Mouse (Mus musculus) neural tube, embryonic 11.5 days (tissue): ENCODE measurements around the gene Amhr2. TPM values are rescaled to one million over a fixed set of nuclear protein-coding genes. Genes with fewer than 3 reads are reported as not detected.

Experiments
- ATAC-seq: fragments of 200-750 bp; cut with Nextera tagmentation; 2 replicates; pipeline ENCODE4 v1.8.0; 2017; ENCODE audit warnings: moderate number of reproducible peaks, mild to moderate bottlenecking, moderate TSS enrichment, moderate library complexity; ENCODE audit not compliant: insufficient read depth, low FRiP score, low TSS enrichment
- DNase-seq: peaks from one replicate; pipeline ENCODE4 v3.0.0-alpha.2; 2015; ENCODE audit warnings: low spot score
- H3K27ac ChIP-seq: fragments of 300-500 bp; sonication (generic); 2 replicates; pipeline ENCODE4 v1.5.1; 2014; ENCODE audit warnings: low read depth, mild to moderate bottlenecking, low read length
- H3K27me3 ChIP-seq: fragments of 300-500 bp; sonication (generic); 2 replicates; pipeline ENCODE4 v1.6.1; 2014; ENCODE audit warnings: mild to moderate bottlenecking, low read length, mixed read lengths; ENCODE audit not compliant: control insufficient read depth, insufficient read depth
- H3K36me3 ChIP-seq: fragments of 300-500 bp; sonication (generic); 2 replicates; pipeline ENCODE4 v1.6.1; 2014; ENCODE audit warnings: mild to moderate bottlenecking, low read length, moderate library complexity, mixed read lengths; ENCODE audit not compliant: control insufficient read depth, insufficient read depth
- H3K4me1 ChIP-seq: fragments of 300-500 bp; sonication (generic); 2 replicates; pipeline ENCODE4 v1.6.1; 2014; ENCODE audit warnings: low read length, mixed read lengths; ENCODE audit not compliant: control insufficient read depth, insufficient read depth
- H3K4me2 ChIP-seq: fragments of 300-500 bp; sonication (generic); 2 replicates; pipeline ENCODE4 v1.6.1; 2014; ENCODE audit warnings: low read depth, mild to moderate bottlenecking, moderate library complexity
- H3K4me3 ChIP-seq: fragments of 300-500 bp; sonication (generic); 2 replicates; pipeline ENCODE4 v1.5.1; 2014; ENCODE audit warnings: low read depth, low read length
- H3K9ac ChIP-seq: fragments of 300-500 bp; sonication (generic); 2 replicates; pipeline ENCODE4 v1.6.1; 2014; ENCODE audit warnings: mild to moderate bottlenecking, low read length
- H3K9me3 ChIP-seq: fragments of 300-500 bp; sonication (generic); 2 replicates; pipeline ENCODE4 v1.6.1; 2016; ENCODE audit warnings: low read length; ENCODE audit not compliant: control insufficient read depth
- WGBS: fragments of 180-500 bp; shearing (Covaris S2); extraction: QIAGEN DNeasy Blood & Tissue Kit; methylation state at CpG from one replicate; pipeline ENCODE4 v1.1.7; 2014; 5-methylcytosine and 5-hydroxymethylcytosine counted together
- polyA plus RNA-seq: library from polyadenylated mRNA; unstranded; fragments of >200 nt; fragmentation: Nextera tagmentation; extraction: Ambion mirVana; gene quantifications from 2 replicates; pipeline ENCODE4 v1.2.1, GENCODE M21; 2014

Amhr2 gene
- polyA plus RNA-seq, 1 experiment from 2014 or later: not detected

- H3K27me3 ChIP-seq: no peaks in the 10 kb centered on the region
- 75% methylated on average over 4 of the region's 4 CpGs for WGBS
- no peak overlapping the region for H3K9ac ChIP-seq
- no peak overlapping the region for H3K4me3 ChIP-seq
- no peak overlapping the region for H3K27ac ChIP-seq
- ATAC-seq: no peak
- H3K9me3 ChIP-seq: no peaks in the 10 kb centered on the region
- H3K4me2 ChIP-seq: no peak overlapping the region
- H3K36me3 ChIP-seq: no peaks in the 10 kb centered on the region
- H3K4me1 ChIP-seq: no peaks in the 10 kb centered on the region
- no peak for DNase-seq
These were observed 15.8 kb downstream of the Amhr2 start for GRCm38 (mm10) chr15:102460971-102461370.

- no peak overlapping the region for H3K4me3 ChIP-seq
- H3K36me3 ChIP-seq: no peaks in the 10 kb centered on the region
- no peak overlapping the region for H3K27ac ChIP-seq
- ATAC-seq (no peak), DNase-seq (no peak)
- H3K4me2 ChIP-seq: no peak overlapping the region
- no peaks in the 10 kb centered on the region for H3K27me3 ChIP-seq
- no peak overlapping the region for H3K9ac ChIP-seq
- H3K4me1 ChIP-seq: no peaks in the 10 kb centered on the region
- H3K9me3 ChIP-seq: no peaks in the 10 kb centered on the region
- 84% methylated on average over 9 of the region's 9 CpGs for WGBS
These were observed 16.4 kb downstream of the Amhr2 start for GRCm38 (mm10) chr15:102461430-102462075.

GRCm38 (mm10) chr15:102463666-102464065, 18.5 kb downstream of the Amhr2 start:
- Histone ChIP-seq H3K4me2 (no peak overlapping the region), H3K27me3 (no peaks in the 10 kb centered on the region), H3K27ac (no peak overlapping the region), H3K4me3 (no peak overlapping the region), H3K4me1 (no peaks in the 10 kb centered on the region), H3K9me3 (no peaks in the 10 kb centered on the region), H3K9ac (no peak overlapping the region), H3K36me3 (no peaks in the 10 kb centered on the region)
- DNase-seq (no peak), ATAC-seq (no peak)

- no peak overlapping the region for H3K4me3 ChIP-seq
- ATAC-seq (no peak), DNase-seq (no peak)
- H3K4me2 ChIP-seq: no peak overlapping the region
- no peaks in the 10 kb centered on the region for H3K36me3 ChIP-seq
- no peaks in the 10 kb centered on the region for H3K27me3 ChIP-seq
- no peak overlapping the region for H3K9ac ChIP-seq
- no peaks in the 10 kb centered on the region for H3K9me3 ChIP-seq
- WGBS: 95% methylated on average over 9 of the region's 9 CpGs
- H3K4me1 ChIP-seq: peaks cover 13% of the 10 kb centered on the region
- no peak overlapping the region for H3K27ac ChIP-seq
These were observed 23.7 kb downstream of the Amhr2 start for GRCm38 (mm10) chr15:102468675-102469370.

- Histone ChIP-seq H3K4me3 (peak within 1 kb of the TSS; percentile 80), H3K9ac (peak within 1 kb of the TSS; percentile 98), H3K36me3 (no peaks in the 10 kb centered on the region), H3K27ac (peak within 1 kb of the TSS; percentile 97), H3K9me3 (no peaks in the 10 kb centered on the region), H3K27me3 (no peaks in the 10 kb centered on the region), H3K4me2 (peak within 1 kb of the TSS; percentile 58), H3K4me1 (peaks cover 13% of the 10 kb centered on the region)
- ATAC-seq: peak; percentile 96
- WGBS: under 1% methylated on average over 35 of the region's 40 CpGs
- peak; percentile 98 for DNase-seq
These were observed 25.0 kb downstream of the Amhr2 start, which contains the start of gene Pcbp2 for GRCm38 (mm10) chr15:102470183-102470604. Pcbp2 (plus strand) TSS chr15:102470539.

- H3K4me2 ChIP-seq: peak overlapping the region; percentile 58
- DNase-seq (peak; percentile 89), ATAC-seq (peak; percentile 71)
- under 1% methylated on average over 40 of the region's 67 CpGs for WGBS
- peak overlapping the region; percentile 80 for H3K4me3 ChIP-seq
- peak overlapping the region; percentile 97 for H3K27ac ChIP-seq
- no peaks in the 10 kb centered on the region for H3K9me3 ChIP-seq
- H3K9ac ChIP-seq: peak overlapping the region; percentile 98
- H3K4me1 ChIP-seq: peaks cover 13% of the 10 kb centered on the region
- no peaks in the 10 kb centered on the region for H3K27me3 ChIP-seq
- peaks cover 4% of the 10 kb centered on the region; the same call in 1 of the 2 replicates for H3K36me3 ChIP-seq
These were observed 25.6 kb downstream of the Amhr2 start for GRCm38 (mm10) chr15:102470605-102471294.

- H3K4me3 ChIP-seq: peak overlapping the region; percentile 80
- no peak for ATAC-seq
- H3K4me2 ChIP-seq: peak overlapping the region; percentile 58
- peak overlapping the region; percentile 98 for H3K9ac ChIP-seq
- no peaks in the 10 kb centered on the region for H3K9me3 ChIP-seq
- DNase-seq: no peak
- peak overlapping the region; percentile 97; the same call in 1 of the 2 replicates for H3K27ac ChIP-seq
- H3K36me3 ChIP-seq: peaks cover 6% of the 10 kb centered on the region; the same call in 1 of the 2 replicates
- H3K27me3 ChIP-seq: no peaks in the 10 kb centered on the region
- WGBS: under 1% methylated on average over 10 of the region's 10 CpGs
- peaks cover 13% of the 10 kb centered on the region for H3K4me1 ChIP-seq
These were observed 26.1 kb downstream of the Amhr2 start for GRCm38 (mm10) chr15:102471295-102471645.

GRCm38 (mm10) chr15:102471727-102472126, 26.6 kb downstream of the Amhr2 start:
- DNase-seq: no peak
- ATAC-seq: no peak
- peaks cover 6% of the 10 kb centered on the region; the same call in 1 of the 2 replicates for H3K36me3 ChIP-seq
- H3K27me3 ChIP-seq: no peaks in the 10 kb centered on the region
- peaks cover 13% of the 10 kb centered on the region for H3K4me1 ChIP-seq
- H3K4me2 ChIP-seq: peak overlapping the region; percentile 58
- H3K9me3 ChIP-seq: no peaks in the 10 kb centered on the region
- H3K27ac ChIP-seq: no peak overlapping the region
- H3K9ac ChIP-seq: 0 out of 2 replicates have a peak overlapping the region, but pooled peaks have one; percentile 23
- peak overlapping the region; percentile 80 for H3K4me3 ChIP-seq
